ENCODE assay signal across 12 mouse cellular contexts in the genomic region with DNA sequence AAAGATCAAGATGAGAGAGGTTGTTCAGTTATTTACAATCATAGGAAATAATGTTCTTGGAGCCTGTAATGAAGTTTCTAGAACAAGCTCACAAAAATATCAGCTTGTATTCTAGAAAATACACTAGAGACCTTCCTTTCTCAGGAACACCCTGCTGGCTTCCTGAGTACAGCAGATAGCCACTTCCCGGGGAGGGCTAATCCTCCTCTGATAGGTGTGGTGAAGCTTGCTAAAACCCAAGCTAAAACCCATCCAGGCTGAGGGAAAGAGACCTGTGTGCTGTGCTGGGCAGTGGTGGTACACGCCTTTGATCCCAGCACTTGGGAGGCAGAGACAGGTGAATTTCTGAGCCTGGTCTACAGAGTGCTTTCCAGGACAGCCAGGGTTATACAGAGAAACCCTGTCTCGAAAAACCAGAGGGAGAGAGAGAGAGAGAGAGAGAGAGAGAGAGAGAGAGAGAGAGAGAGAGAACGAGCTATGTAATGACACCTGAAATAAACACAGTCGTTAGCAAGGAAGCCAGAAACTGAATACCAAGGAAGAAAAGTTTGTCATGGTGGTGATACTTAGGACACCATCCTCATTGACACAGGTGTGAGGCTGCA. TPM values are rescaled to one million over a fixed set of nuclear protein-coding genes. Genes with fewer than 3 reads are reported as not detected.
DNase-seq lines count a peak whose midpoint lies in the region; ATAC-seq and TF ChIP-seq lines count a peak whose summit lies in the region.
"Had no signal": no experiment of that assay in that cellular context is flagged by ENCODE, and none has a peak within 500 bp of the region (broad histone marks: within the 10 kb centered on the region; RNA-seq: fewer than 3 reads in every experiment).

No protein-coding gene starts in this region.

- DNase-seq in adrenal gland, postnatal 36 days, result peak; percentile 17 to 18
- DNase-seq in adrenal gland, adult 18-20 months (ENCODE audit: low spot score in 2 of 2), result no peak
- peak; percentile 36 for DNase-seq in lung, postnatal 14 days
- no peak for DNase-seq in lung, postnatal 4 days
- DNase-seq in liver, postnatal 0 days, result no peak
- no peak for DNase-seq in cerebellum, adult 8-10 months
- DNase-seq: adrenal gland, postnatal 25 days; B cell, adult 2 months had no signal

- no peaks in the 10 kb centered on the region for H3K9me3 ChIP-seq in liver, postnatal 0 days (ENCODE audit: low read length)
- H3K9me3 ChIP-seq: intestine, embryonic 15.5 days; limb, embryonic 15.5 days had no signal

- H3K9ac ChIP-seq in liver, postnatal 0 days (replicated peaks), result 0 out of 2 replicates have a peak overlapping the region, but pooled peaks have one; percentile 21
- H3K9ac ChIP-seq: intestine, embryonic 15.5 days; limb, embryonic 15.5 days had no signal

- H3K4me2 ChIP-seq in liver, postnatal 0 days (ENCODE audit: low read depth, low read length), result no peak overlapping the region
- H3K4me2 ChIP-seq: intestine, embryonic 15.5 days; limb, embryonic 15.5 days had no signal

- TF ChIP-seq CTCF in liver, postnatal 0 days (IDR thresholded peaks at IDR 0.05; ENCODE audit: low read depth), result no peak

- no peaks in the 10 kb centered on the region for H3K27me3 ChIP-seq in liver, postnatal 0 days (ENCODE audit: insufficient read depth, low read length)
- H3K27me3 ChIP-seq: intestine, embryonic 15.5 days; limb, embryonic 15.5 days had no signal

- H3K36me3 ChIP-seq in liver, postnatal 0 days (replicated peaks; ENCODE audit: insufficient read depth, low read length), result no peaks in the 10 kb centered on the region
- H3K36me3 ChIP-seq: intestine, embryonic 15.5 days; limb, embryonic 15.5 days had no signal

- 23% methylated on average over 5 of the region's 5 CpGs for WGBS in liver, postnatal 0 days (ENCODE audit: insufficient replicate concordance)

- H3K4me3 ChIP-seq in liver, postnatal 0 days (ENCODE audit: low read depth, low read length), result no peak overlapping the region
- H3K4me3 ChIP-seq: intestine, embryonic 15.5 days; limb, embryonic 15.5 days had no signal

- peaks cover 25% of the 10 kb centered on the region for H3K4me1 ChIP-seq in liver, postnatal 0 days (ENCODE audit: insufficient read depth)

- no peak for TF ChIP-seq EP300 in liver, postnatal 0 days (IDR thresholded peaks at IDR 0.05; ENCODE audit: low read depth)

- peak; percentile 67 for ATAC-seq in erythroblast, adult 5-6 weeks (replicated peaks; ENCODE audit: low FRiP score, poor library complexity, severe bottlenecking)
- no peak for ATAC-seq in liver, postnatal 0 days
- no peak for ATAC-seq in cerebellum, adult (ENCODE audit: insufficient number of reproducible peaks, low FRiP score, low TSS enrichment)
- ATAC-seq: intestine, embryonic 15.5 days had no signal

- H3K27ac ChIP-seq in liver, postnatal 0 days (ENCODE audit: low read depth), result peak overlapping the region; percentile 51
- H3K27ac ChIP-seq: intestine, embryonic 15.5 days; limb, embryonic 15.5 days had no signal

RNA-seq across cellular contexts. Expression of a gene that starts 48.6 kb away (rescaled TPM):
- total RNA-seq in adrenal gland, postnatal 36 days (2021), result 10 to 100 TPM; 11.1 to 13.0 TPM
- 10 to 100 TPM; 13.3 to 16.1 TPM for total RNA-seq in adrenal gland, adult 18-20 months (2021)
- total RNA-seq in erythroblast, adult 5-6 weeks (2015; ENCODE audit: low replicate concordance), result 14.4 and 15.7 TPM in 2 replicates
- total RNA-seq in erythroblast, adult 5-6 weeks (2017; ENCODE audit: low replicate concordance), result 9.8 and 20.1 TPM in 2 replicates
- 6.8 and 9.1 TPM in 2 replicates for polyA plus RNA-seq in liver, postnatal 0 days (2015; fragmentation: Nextera tagmentation; extraction: Ambion mirVana)

RNA-seq across cellular contexts. Expression of a gene that starts 57.4 kb away (rescaled TPM):
- 10 to 100 TPM; 98.2 to 99.1 TPM for total RNA-seq in adrenal gland, postnatal 36 days (2021)
- total RNA-seq in adrenal gland, adult 18-20 months (2021), result 10 to 100 TPM; 95.1 to 95.5 TPM
- 27.6 and 40.2 TPM in 2 replicates for total RNA-seq in erythroblast, adult 5-6 weeks (2015; ENCODE audit: low replicate concordance)
- 41.4 and 53.5 TPM in 2 replicates for total RNA-seq in erythroblast, adult 5-6 weeks (2017; ENCODE audit: low replicate concordance)
- 78.8 and 79.6 TPM in 2 replicates for polyA plus RNA-seq in liver, postnatal 0 days (2015; fragmentation: Nextera tagmentation; extraction: Ambion mirVana)

Comparison
In these comparisons a context has a peak if more than half of its experiments do, and no peak if none do; other contexts are left out.
1. DNase-seq: peak in adrenal gland, postnatal 36 days (2 of 2) and lung, postnatal 14 days (single experiment); none in adrenal gland, adult 18-20 months (0 of 2), lung, postnatal 4 days (0 of 2), liver, postnatal 0 days (single experiment) and cerebellum, adult 8-10 months (single experiment).